Mouse (Mus musculus): ENCODE measurements at regions not wholly inside any gene's neighbourhood (a gene's known extent, or its start where the extent isn't known, plus 50 kb on each side); places are given as distances from the start of the nearest gene placed in this dataset.
A peak's percentile ranks its signal among the peaks of the same experiment; 100 is the strongest.

- no peaks in the 10 kb centered on the region for H3K36me3 ChIP-seq (ENCODE audit: control insufficient read depth, insufficient read depth, low read length)
- no peaks in the 10 kb centered on the region for H3K4me1 ChIP-seq (ENCODE audit: control insufficient read depth, insufficient read depth, low read length)
- no peak overlapping the region for H3K27ac ChIP-seq (ENCODE audit: low read length)
- no peak overlapping the region for H3K4me2 ChIP-seq (ENCODE audit: low read depth, low read length)
- no peak for ATAC-seq (ENCODE audit: insufficient read depth, low FRiP score)
- no peak overlapping the region for H3K9ac ChIP-seq (ENCODE audit: low read length)
- no peak overlapping the region for H3K4me3 ChIP-seq (replicated peaks; ENCODE audit: low read length)
- H3K27me3 ChIP-seq (ENCODE audit: control insufficient read depth, insufficient read depth, low read length) = no peaks in the 10 kb centered on the region
- 54% methylated on average over 5 of the region's 5 CpGs for WGBS
- no peaks in the 10 kb centered on the region for H3K9me3 ChIP-seq (replicated peaks; ENCODE audit: control insufficient read depth, low read length)
These were observed 389.9 kb downstream of the Adam3 start for GRCm38 (mm10) chr8:24335709-24336108.

- H3K4me1 ChIP-seq (ENCODE audit: control insufficient read depth, insufficient read depth, low read length) = no peaks in the 10 kb centered on the region
- no peak overlapping the region for H3K9ac ChIP-seq (ENCODE audit: low read length)
- H3K4me3 ChIP-seq (replicated peaks; ENCODE audit: low read length) = no peak overlapping the region
- no peaks in the 10 kb centered on the region for H3K9me3 ChIP-seq (replicated peaks; ENCODE audit: control insufficient read depth, low read length)
- no peak overlapping the region for H3K4me2 ChIP-seq (ENCODE audit: low read depth, low read length)
- H3K27me3 ChIP-seq (ENCODE audit: control insufficient read depth, insufficient read depth, low read length) = no peaks in the 10 kb centered on the region
- no peak overlapping the region for H3K27ac ChIP-seq (ENCODE audit: low read length)
- WGBS = 75% methylated on average over 4 of the region's 4 CpGs
- no peak for ATAC-seq (ENCODE audit: insufficient read depth, low FRiP score)
- H3K36me3 ChIP-seq (ENCODE audit: control insufficient read depth, insufficient read depth, low read length) = no peaks in the 10 kb centered on the region
These were observed 391.9 kb downstream of the Adam3 start for GRCm38 (mm10) chr8:24333705-24334104.

- 68% methylated on average over 4 of the region's 4 CpGs for WGBS
- Histone ChIP-seq H3K27ac (ENCODE audit: low read length) (no peak overlapping the region), H3K4me1 (ENCODE audit: control insufficient read depth, insufficient read depth, low read length) (no peaks in the 10 kb centered on the region), H3K9me3 (replicated peaks; ENCODE audit: control insufficient read depth, low read length) (no peaks in the 10 kb centered on the region; the same call in 1 of the 2 replicates), H3K9ac (ENCODE audit: low read length) (no peak overlapping the region), H3K4me3 (replicated peaks; ENCODE audit: low read length) (no peak overlapping the region), H3K27me3 (ENCODE audit: control insufficient read depth, insufficient read depth, low read length) (no peaks in the 10 kb centered on the region), H3K36me3 (ENCODE audit: control insufficient read depth, insufficient read depth, low read length) (no peaks in the 10 kb centered on the region), H3K4me2 (ENCODE audit: low read depth, low read length) (no peak overlapping the region)
- no peak for ATAC-seq (ENCODE audit: insufficient read depth, low FRiP score)
These were observed 414.8 kb downstream of the Adam3 start for GRCm38 (mm10) chr8:24310893-24311292.

DNA sequence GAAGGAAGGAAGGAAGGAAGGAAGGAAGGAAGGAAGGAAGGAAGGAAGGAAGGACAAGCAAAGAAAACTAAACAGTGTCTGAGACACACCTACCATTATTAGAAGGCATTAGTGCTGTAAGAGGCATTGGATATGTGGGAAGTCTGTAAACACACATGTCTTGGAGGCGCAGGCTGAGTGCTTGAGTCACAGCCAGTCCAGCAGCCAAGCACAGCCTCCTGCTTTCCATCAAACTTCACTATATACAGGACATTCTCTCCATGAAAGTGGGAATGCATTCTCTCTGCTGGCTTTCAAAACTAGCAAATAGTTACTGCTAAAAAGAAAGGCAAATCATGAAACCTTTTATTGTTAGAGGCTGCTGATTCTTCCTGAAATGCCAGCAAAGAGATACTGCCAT is 431.1 kb downstream of the Adam3 start:
- 0 out of 2 replicates have a peak, but pooled peaks cover 5% of the 10 kb centered on the region for H3K27me3 ChIP-seq (ENCODE audit: control insufficient read depth, insufficient read depth, low read length)
- H3K4me3 ChIP-seq (replicated peaks; ENCODE audit: low read length) = no peak overlapping the region
- peak; percentile 79; the same call in 1 of the 2 replicates for ATAC-seq (ENCODE audit: insufficient read depth, low FRiP score)
- WGBS = 25% methylated on average over 1 of the region's 1 CpGs
- no peak overlapping the region for H3K27ac ChIP-seq (ENCODE audit: low read length)
- H3K9me3 ChIP-seq (replicated peaks; ENCODE audit: control insufficient read depth, low read length) = 0 out of 2 replicates have a peak, but pooled peaks cover 8% of the 10 kb centered on the region
- no peak overlapping the region for H3K4me2 ChIP-seq (ENCODE audit: low read depth, low read length)
- H3K4me1 ChIP-seq (ENCODE audit: control insufficient read depth, insufficient read depth, low read length) = no peaks in the 10 kb centered on the region
- H3K36me3 ChIP-seq (ENCODE audit: control insufficient read depth, insufficient read depth, low read length) = no peaks in the 10 kb centered on the region
- no peak overlapping the region for H3K9ac ChIP-seq (ENCODE audit: low read length)

DNA sequence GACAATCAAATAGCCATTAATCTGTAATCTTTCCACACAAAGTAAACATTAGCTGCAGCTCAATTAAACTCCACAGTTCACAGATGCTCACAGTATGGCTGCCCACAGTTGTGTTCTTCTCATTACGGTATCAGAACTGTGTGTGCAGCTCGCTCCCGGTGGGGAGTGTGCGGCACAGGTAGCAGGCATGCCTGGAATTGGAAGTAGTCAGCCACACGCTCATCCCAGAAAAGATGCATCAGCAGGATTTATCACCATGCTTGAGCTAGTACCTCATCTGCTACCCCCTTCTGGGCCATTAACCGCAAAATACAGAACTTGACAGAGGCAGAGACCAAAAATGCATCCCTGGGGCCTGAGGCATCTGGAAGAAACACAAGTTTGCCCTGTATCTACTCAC is 437.8 kb downstream of the Adam3 start:
- H3K36me3 ChIP-seq (ENCODE audit: control insufficient read depth, insufficient read depth, low read length) = no peaks in the 10 kb centered on the region
- no peak overlapping the region for H3K9ac ChIP-seq (ENCODE audit: low read length)
- ATAC-seq (ENCODE audit: insufficient read depth, low FRiP score) = no peak
- H3K27ac ChIP-seq (ENCODE audit: low read length) = no peak overlapping the region
- no peaks in the 10 kb centered on the region for H3K27me3 ChIP-seq (ENCODE audit: control insufficient read depth, insufficient read depth, low read length)
- H3K9me3 ChIP-seq (replicated peaks; ENCODE audit: control insufficient read depth, low read length) = peaks cover 14% of the 10 kb centered on the region; the same call in 1 of the 2 replicates
- WGBS = 85% methylated on average over 6 of the region's 6 CpGs
- H3K4me3 ChIP-seq (replicated peaks; ENCODE audit: low read length) = no peak overlapping the region
- H3K4me1 ChIP-seq (ENCODE audit: control insufficient read depth, insufficient read depth, low read length) = 0 out of 2 replicates have a peak, but pooled peaks cover 9% of the 10 kb centered on the region
- no peak overlapping the region for H3K4me2 ChIP-seq (ENCODE audit: low read depth, low read length)

GRCm38 (mm10) chr8:24284966-24285365 is 440.7 kb downstream of the Adam3 start:
- WGBS = 50% methylated on average over 2 of the region's 2 CpGs
- Histone ChIP-seq H3K4me1 (ENCODE audit: control insufficient read depth, insufficient read depth, low read length) (0 out of 2 replicates have a peak, but pooled peaks cover 9% of the 10 kb centered on the region), H3K27me3 (ENCODE audit: control insufficient read depth, insufficient read depth, low read length) (no peaks in the 10 kb centered on the region), H3K27ac (ENCODE audit: low read length) (no peak overlapping the region), H3K4me3 (replicated peaks; ENCODE audit: low read length) (no peak overlapping the region), H3K4me2 (ENCODE audit: low read depth, low read length) (no peak overlapping the region), H3K36me3 (ENCODE audit: control insufficient read depth, insufficient read depth, low read length) (no peaks in the 10 kb centered on the region), H3K9me3 (replicated peaks; ENCODE audit: control insufficient read depth, low read length) (peaks cover 6% of the 10 kb centered on the region; the same call in 1 of the 2 replicates), H3K9ac (ENCODE audit: low read length) (no peak overlapping the region)
- ATAC-seq (ENCODE audit: insufficient read depth, low FRiP score) = 0 out of 2 replicates have a peak, but pooled peaks have one; percentile 29

GRCm38 (mm10) chr8:24283901-24284405 is 441.7 kb downstream of the Adam3 start:
- no peak overlapping the region for H3K9ac ChIP-seq (ENCODE audit: low read length)
- no peak overlapping the region for H3K4me2 ChIP-seq (ENCODE audit: low read depth, low read length)
- no peak for ATAC-seq (ENCODE audit: insufficient read depth, low FRiP score)
- H3K4me3 ChIP-seq (replicated peaks; ENCODE audit: low read length) = no peak overlapping the region
- H3K27ac ChIP-seq (ENCODE audit: low read length) = no peak overlapping the region
- no peaks in the 10 kb centered on the region for H3K36me3 ChIP-seq (ENCODE audit: control insufficient read depth, insufficient read depth, low read length)
- H3K4me1 ChIP-seq (ENCODE audit: control insufficient read depth, insufficient read depth, low read length) = 0 out of 2 replicates have a peak, but pooled peaks cover 9% of the 10 kb centered on the region
- peaks cover 6% of the 10 kb centered on the region; the same call in 1 of the 2 replicates for H3K9me3 ChIP-seq (replicated peaks; ENCODE audit: control insufficient read depth, low read length)
- 59% methylated on average over 3 of the region's 3 CpGs for WGBS
- no peaks in the 10 kb centered on the region for H3K27me3 ChIP-seq (ENCODE audit: control insufficient read depth, insufficient read depth, low read length)

DNA sequence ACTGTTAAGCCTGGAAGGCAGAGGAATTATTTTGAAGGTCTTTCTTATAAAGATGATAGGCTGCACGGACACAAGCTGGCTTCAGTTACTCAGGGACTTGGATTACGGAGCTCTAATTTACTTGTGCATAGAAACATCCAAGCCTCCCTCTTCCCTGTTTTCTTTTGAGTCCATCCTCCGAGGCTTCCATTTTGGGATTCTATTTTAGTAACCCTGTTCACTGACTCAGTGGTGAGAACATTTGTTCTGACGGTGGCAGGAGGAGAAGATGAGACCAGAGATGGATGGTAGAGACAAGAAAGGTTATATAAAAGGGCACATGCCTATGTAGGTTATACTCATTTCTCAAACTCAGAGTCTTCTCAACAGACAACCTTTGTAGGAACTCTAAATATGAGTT is 445.4 kb downstream of the Adam3 start:
- no peaks in the 10 kb centered on the region for H3K27me3 ChIP-seq (ENCODE audit: control insufficient read depth, insufficient read depth, low read length)
- no peaks in the 10 kb centered on the region for H3K9me3 ChIP-seq (replicated peaks; ENCODE audit: control insufficient read depth, low read length)
- no peak for ATAC-seq (ENCODE audit: insufficient read depth, low FRiP score)
- H3K27ac ChIP-seq (ENCODE audit: low read length) = no peak overlapping the region
- no peak overlapping the region for H3K4me2 ChIP-seq (ENCODE audit: low read depth, low read length)
- H3K4me1 ChIP-seq (ENCODE audit: control insufficient read depth, insufficient read depth, low read length) = 0 out of 2 replicates have a peak, but pooled peaks cover 9% of the 10 kb centered on the region
- no peaks in the 10 kb centered on the region for H3K36me3 ChIP-seq (ENCODE audit: control insufficient read depth, insufficient read depth, low read length)
- H3K9ac ChIP-seq (ENCODE audit: low read length) = no peak overlapping the region
- 83% methylated on average over 4 of the region's 4 CpGs for WGBS
- H3K4me3 ChIP-seq (replicated peaks; ENCODE audit: low read length) = no peak overlapping the region

- Histone ChIP-seq H3K9ac (ENCODE audit: low read length) (no peak overlapping the region), H3K4me3 (replicated peaks; ENCODE audit: low read length) (no peak overlapping the region), H3K4me1 (ENCODE audit: control insufficient read depth, insufficient read depth, low read length) (no peaks in the 10 kb centered on the region), H3K27me3 (ENCODE audit: control insufficient read depth, insufficient read depth, low read length) (no peaks in the 10 kb centered on the region), H3K9me3 (replicated peaks; ENCODE audit: control insufficient read depth, low read length) (no peaks in the 10 kb centered on the region), H3K36me3 (ENCODE audit: control insufficient read depth, insufficient read depth, low read length) (no peaks in the 10 kb centered on the region), H3K27ac (ENCODE audit: low read length) (no peak overlapping the region), H3K4me2 (ENCODE audit: low read depth, low read length) (no peak overlapping the region)
- no peak for ATAC-seq (ENCODE audit: insufficient read depth, low FRiP score)
- WGBS = 77% methylated on average over 8 of the region's 8 CpGs
These were observed 447.3 kb downstream of the Adam3 start for GRCm38 (mm10) chr8:24278391-24278790.

Data from stomach, embryonic 16.5 days (tissue).